Mouse (Mus musculus) brain, embryonic 14.5 days (tissue): ENCODE measurements around the gene Abca7.

Experiments used
- CTCF ChIP-seq: fragments of 200-500 bp; IDR thresholded peaks from 2 replicates; pipeline ENCODE4 v1.5.1; 2012; ENCODE audit warnings: inconsistent platforms, mild to moderate bottlenecking, moderate library complexity, borderline replicate concordance; ENCODE audit not compliant: insufficient read depth, insufficient read length; ENCODE audit errors: extremely low read depth
- POLR2A ChIP-seq: fragments of 200-500 bp; IDR thresholded peaks from 2 replicates; pipeline ENCODE4 v1.6.1; 2012; ENCODE audit warnings: mild to moderate bottlenecking, inconsistent platforms, borderline replicate concordance; ENCODE audit not compliant: poor library complexity, insufficient read depth, insufficient read length, severe bottlenecking; ENCODE audit errors: extremely low read depth

GRCm38 (mm10) chr10:79987771-79988505 lies 8.4 kb upstream of the Abca7 start:
- TF ChIP-seq POLR2A (no peak), CTCF (no peak)
